Mouse (Mus musculus) liver, embryonic 14.5 days (tissue): ENCODE data around the gene Kcnj6.

ENCODE experiments used
- CTCF ChIP-seq: IDR thresholded peaks from 2 replicates; pipeline ENCODE4 v1.5.1; 2016; ENCODE audit warnings: antibody characterized with exemption, low read depth, control low read depth
- EP300 ChIP-seq: IDR thresholded peaks from 2 replicates; pipeline ENCODE4 v1.6.1; 2016; ENCODE audit warnings: antibody characterized with exemption, low read depth

- TF ChIP-seq EP300: no peak
- no peak for TF ChIP-seq CTCF
These were observed 174.9 kb downstream of the Kcnj6 start for GRCm38 (mm10) chr16:94822611-94823010.
